ENCODE assay signal across 14 mouse cellular contexts in genomic region chr4:133495711-133496110, GRCm38 (mm10). TPM values are rescaled to one million over a fixed set of nuclear protein-coding genes. Genes with fewer than 3 reads are reported as not detected.
A peak's percentile ranks its signal among the peaks of the same experiment; 100 is the strongest.
DNase-seq lines count a peak whose midpoint lies in the region; ATAC-seq and TF ChIP-seq lines count a peak whose summit lies in the region.
"Had no signal": no experiment of that assay in that cellular context is flagged by ENCODE, and none has a peak within 500 bp of the region (broad histone marks: within the 10 kb centered on the region; RNA-seq: fewer than 3 reads in every experiment).

No protein-coding gene starts in this region.

- H3K9me3 ChIP-seq in hindbrain, postnatal 0 days (ENCODE audit: low read length): no peaks in the 10 kb centered on the region
- no peaks in the 10 kb centered on the region for H3K9me3 ChIP-seq in hindbrain, embryonic 16.5 days (ENCODE audit: control insufficient read depth, low read length)
- no peaks in the 10 kb centered on the region for H3K9me3 ChIP-seq in stomach, postnatal 0 days (ENCODE audit: control insufficient read depth, low read length)
- H3K9me3 ChIP-seq: forebrain, embryonic 12.5 days had no signal

- no peak overlapping the region for H3K27ac ChIP-seq in hindbrain, postnatal 0 days
- no peak overlapping the region for H3K27ac ChIP-seq in hindbrain, embryonic 16.5 days (ENCODE audit: low read depth, low read length)
- no peak overlapping the region for H3K27ac ChIP-seq in stomach, postnatal 0 days (replicated peaks)
- no peak overlapping the region for H3K27ac ChIP-seq in thymus, adult 2 months (ENCODE audit: control insufficient read depth, insufficient read depth, low read length)
- H3K27ac ChIP-seq: forebrain, embryonic 12.5 days had no signal

- H3K27me3 ChIP-seq in hindbrain, postnatal 0 days (ENCODE audit: insufficient read depth, low read length): peaks cover 19% of the 10 kb centered on the region; the same call in 1 of the 2 replicates
- peaks cover 39% of the 10 kb centered on the region for H3K27me3 ChIP-seq in hindbrain, embryonic 16.5 days (replicated peaks; ENCODE audit: control insufficient read depth, insufficient read depth, low read length)
- peaks cover 8% of the 10 kb centered on the region for H3K27me3 ChIP-seq in stomach, postnatal 0 days (ENCODE audit: control insufficient read depth, insufficient read depth, low read length)
- peaks cover 21% of the 10 kb centered on the region for H3K27me3 ChIP-seq in thymus, adult 2 months (ENCODE audit: control insufficient read depth, insufficient read depth, low read length)

- no peak for ATAC-seq in hindbrain, postnatal 0 days
- ATAC-seq in hindbrain, embryonic 16.5 days: no peak
- no peak for ATAC-seq in stomach, postnatal 0 days (ENCODE audit: low FRiP score, low TSS enrichment)
- ATAC-seq: Patski had no signal

- DNase-seq in adrenal gland, adult (ENCODE audit: inconsistent age in 2 of 2, low spot score in 1 of 2): peak; percentile 40 to 59
- no peak for DNase-seq in adrenal gland, adult 8-10 months
- peak; percentile 51 for DNase-seq in hindbrain, postnatal 0 days (ENCODE audit: low spot score)
- DNase-seq in right cerebral cortex, postnatal 4 days: peak; percentile 44
- DNase-seq in right cerebral cortex, adult 2 months (ENCODE audit: low spot score in 2 of 2): no peak
- no peak for DNase-seq in stomach, postnatal 0 days (ENCODE audit: low spot score)
- DNase-seq in thymus, adult 2 months: no peak

- peak; percentile 43 for TF ChIP-seq CTCF in hindbrain, postnatal 0 days (IDR thresholded peaks at IDR 0.05; ENCODE audit: low read depth)
- TF ChIP-seq CTCF in stomach, postnatal 0 days (IDR thresholded peaks at IDR 0.05; ENCODE audit: low read depth): peak; percentile 28
- no peak for TF ChIP-seq CTCF in thymus, adult 2 months (IDR thresholded peaks at IDR 0.05; ENCODE audit: borderline replicate concordance, control insufficient read depth, extremely low read depth, insufficient read depth, low read length, poor library complexity)

- H3K36me3 ChIP-seq in hindbrain, postnatal 0 days (ENCODE audit: insufficient read depth, low read length): no peaks in the 10 kb centered on the region
- H3K36me3 ChIP-seq in hindbrain, embryonic 16.5 days (ENCODE audit: control insufficient read depth, insufficient read depth, low read length): peaks cover 2% of the 10 kb centered on the region; the same call in 1 of the 2 replicates
- no peaks in the 10 kb centered on the region for H3K36me3 ChIP-seq in stomach, postnatal 0 days (ENCODE audit: control insufficient read depth, insufficient read depth, low read length)
- no peaks in the 10 kb centered on the region for H3K36me3 ChIP-seq in thymus, adult 2 months (ENCODE audit: control insufficient read depth, insufficient read depth, low read length)
- H3K36me3 ChIP-seq: forebrain, embryonic 12.5 days had no signal

- 20% methylated on average over 7 of the region's 7 CpGs for WGBS in hindbrain, postnatal 0 days
- WGBS in hindbrain, embryonic 16.5 days: 29% methylated on average over 7 of the region's 7 CpGs
- WGBS in stomach, postnatal 0 days: 29% methylated on average over 7 of the region's 7 CpGs
- 47% methylated on average over 7 of the region's 7 CpGs for WGBS in thymus, adult 2 months

- no peak for TF ChIP-seq POLR2A in thymus, adult 2 months (IDR thresholded peaks at IDR 0.05; ENCODE audit: control insufficient read depth, extremely low read depth, insufficient read depth, low read length, poor library complexity)

- no peak overlapping the region for H3K4me3 ChIP-seq in hindbrain, postnatal 0 days (ENCODE audit: low read length)
- no peak overlapping the region for H3K4me3 ChIP-seq in hindbrain, embryonic 16.5 days (ENCODE audit: low read length)
- no peak overlapping the region for H3K4me3 ChIP-seq in stomach, postnatal 0 days (ENCODE audit: low read depth, low read length)
- H3K4me3 ChIP-seq in thymus, adult 2 months (ENCODE audit: control insufficient read depth, insufficient read depth, low read length): no peak overlapping the region
- H3K4me3 ChIP-seq: forebrain, embryonic 12.5 days had no signal

- no peaks in the 10 kb centered on the region for H3K4me1 ChIP-seq in hindbrain, postnatal 0 days (ENCODE audit: insufficient read depth, low read length)
- H3K4me1 ChIP-seq in hindbrain, embryonic 16.5 days (ENCODE audit: control insufficient read depth, insufficient read depth, low read depth, low read length): peaks cover 19% of the 10 kb centered on the region
- peaks cover 3% of the 10 kb centered on the region; the same call in 1 of the 2 replicates for H3K4me1 ChIP-seq in stomach, postnatal 0 days (replicated peaks; ENCODE audit: control insufficient read depth, insufficient read depth)
- peaks cover 22% of the 10 kb centered on the region for H3K4me1 ChIP-seq in thymus, adult 2 months (replicated peaks; ENCODE audit: control insufficient read depth, insufficient read depth, low read length)

- TF ChIP-seq EP300 in stomach, postnatal 0 days (optimal IDR thresholded peaks at IDR 0.05): no peak

- peak overlapping the region; percentile 89 for H3K4me2 ChIP-seq in hindbrain, postnatal 0 days (ENCODE audit: low read depth, low read length)
- H3K4me2 ChIP-seq in hindbrain, embryonic 16.5 days (ENCODE audit: low read length): no peak overlapping the region
- H3K4me2 ChIP-seq in stomach, postnatal 0 days (replicated peaks; ENCODE audit: low read depth): no peak overlapping the region
- H3K4me2 ChIP-seq: forebrain, embryonic 12.5 days had no signal

- no peak overlapping the region for H3K9ac ChIP-seq in hindbrain, postnatal 0 days (replicated peaks; ENCODE audit: low read length)
- no peak overlapping the region for H3K9ac ChIP-seq in hindbrain, embryonic 16.5 days (ENCODE audit: low read depth, low read length)
- no peak overlapping the region for H3K9ac ChIP-seq in stomach, postnatal 0 days (ENCODE audit: low read length)
- H3K9ac ChIP-seq: forebrain, embryonic 12.5 days had no signal

RNA-seq across cellular contexts. Expression of gene Trnp1, which starts 2.6 kb away (rescaled TPM):
- total RNA-seq in adrenal gland, adult 8-10 months (2022): 10 to 100 TPM in 1 of 4 experiments, 1 to 10 TPM in 3; 3.1 to 10.6 (median 6.3) TPM
- 48.1 and 54.5 TPM in 2 replicates for total RNA-seq in hindbrain, postnatal 0 days (2014; rRNA removed)
- 20.9 and 22.0 TPM in 2 replicates for polyA plus RNA-seq in hindbrain, postnatal 0 days (2015; fragmentation: Nextera tagmentation; extraction: Ambion mirVana)
- polyA plus RNA-seq in hindbrain, embryonic 16.5 days (2015; fragmentation: Nextera tagmentation; extraction: Ambion mirVana): 5.8 and 12.1 TPM in 2 replicates
- polyA plus RNA-seq in stomach, postnatal 0 days (2015; fragmentation: Nextera tagmentation; extraction: Ambion mirVana): 4.0 and 4.4 TPM in 2 replicates
- 0.75 and 1.5 TPM in 2 replicates for polyA plus RNA-seq in thymus, adult 2 months (2012; rRNA removed)
- total RNA-seq: common myeloid progenitor, adult 5-6 weeks had no signal

RNA-seq across cellular contexts. Expression of gene Tent5b, which starts 15.8 kb away (rescaled TPM):
- total RNA-seq in adrenal gland, adult 8-10 months (2022): 10 to 100 TPM in 2 of 4 experiments, 1 to 10 TPM in 2; 1.1 to 14.5 (median 6.0) TPM
- total RNA-seq in hindbrain, postnatal 0 days (2014; rRNA removed): 1.3 and 3.6 TPM in 2 replicates
- polyA plus RNA-seq in hindbrain, postnatal 0 days (2015; fragmentation: Nextera tagmentation; extraction: Ambion mirVana): 0.49 and 0.55 TPM in 2 replicates
- 0.32 and 0.36 TPM in 2 replicates for polyA plus RNA-seq in hindbrain, embryonic 16.5 days (2015; fragmentation: Nextera tagmentation; extraction: Ambion mirVana)
- 34.0 and 35.3 TPM in 2 replicates for polyA plus RNA-seq in stomach, postnatal 0 days (2015; fragmentation: Nextera tagmentation; extraction: Ambion mirVana)
- 0.40 and 0.86 TPM in 2 replicates for polyA plus RNA-seq in thymus, adult 2 months (2012; rRNA removed)
- total RNA-seq: common myeloid progenitor, adult 5-6 weeks; left cerebral cortex, postnatal 10 days had no signal

RNA-seq across cellular contexts. Expression of gene Kdf1, which starts 23.1 kb away (rescaled TPM):
- 1 to 10 TPM in 3 of 4 experiments, under 1 TPM in 1; 0.90 to 5.9 (median 3.1) TPM for total RNA-seq in adrenal gland, adult 8-10 months (2022)
- total RNA-seq in hindbrain, postnatal 0 days (2014; rRNA removed): 0.11 and 0.26 TPM in 2 replicates
- polyA plus RNA-seq in hindbrain, postnatal 0 days (2015; fragmentation: Nextera tagmentation; extraction: Ambion mirVana): 0.53 and 0.60 TPM in 2 replicates
- polyA plus RNA-seq in hindbrain, embryonic 16.5 days (2015; fragmentation: Nextera tagmentation; extraction: Ambion mirVana): 0.39 and 0.50 TPM in 2 replicates
- 29.2 and 34.2 TPM in 2 replicates for polyA plus RNA-seq in stomach, postnatal 0 days (2015; fragmentation: Nextera tagmentation; extraction: Ambion mirVana)
- 6.9 and 7.7 TPM in 2 replicates for polyA plus RNA-seq in thymus, adult 2 months (2012; rRNA removed)
- total RNA-seq: common myeloid progenitor, adult 5-6 weeks had no signal

RNA-seq across cellular contexts. Expression of gene Nudc, which starts 50.1 kb away (rescaled TPM):
- total RNA-seq in adrenal gland, adult 8-10 months (2022): 100 to 1,000 TPM; 135 to 175 (median 167) TPM
- total RNA-seq in hindbrain, postnatal 0 days (2014; rRNA removed): 54.1 and 70.4 TPM in 2 replicates
- polyA plus RNA-seq in hindbrain, postnatal 0 days (2015; fragmentation: Nextera tagmentation; extraction: Ambion mirVana): 265 and 272 TPM in 2 replicates
- polyA plus RNA-seq in hindbrain, embryonic 16.5 days (2015; fragmentation: Nextera tagmentation; extraction: Ambion mirVana): 246 and 265 TPM in 2 replicates
- polyA plus RNA-seq in stomach, postnatal 0 days (2015; fragmentation: Nextera tagmentation; extraction: Ambion mirVana): 122 and 125 TPM in 2 replicates
- polyA plus RNA-seq in thymus, adult 2 months (2012; rRNA removed): 51.9 and 61.3 TPM in 2 replicates

RNA-seq across cellular contexts. Expression of gene Nr0b2, which starts 57.5 kb away (rescaled TPM):
- 10 to 100 TPM; 39.6 to 62.0 (median 48.8) TPM for total RNA-seq in adrenal gland, adult 8-10 months (2022)
- 0.47 TPM in 1 of 2 replicates, not detected in the other for total RNA-seq in hindbrain, postnatal 0 days (2014; rRNA removed)
- polyA plus RNA-seq in hindbrain, postnatal 0 days (2015; fragmentation: Nextera tagmentation; extraction: Ambion mirVana): 0.21 and 0.26 TPM in 2 replicates
- 0.36 TPM in 1 of 2 replicates, not detected in the other for polyA plus RNA-seq in hindbrain, embryonic 16.5 days (2015; fragmentation: Nextera tagmentation; extraction: Ambion mirVana)
- 4.7 and 5.2 TPM in 2 replicates for polyA plus RNA-seq in stomach, postnatal 0 days (2015; fragmentation: Nextera tagmentation; extraction: Ambion mirVana)
- 2.4 TPM in 1 of 2 replicates, not detected in the other for polyA plus RNA-seq in thymus, adult 2 months (2012; rRNA removed)
- total RNA-seq: common myeloid progenitor, adult 5-6 weeks; left cerebral cortex, postnatal 10 days had no signal
- polyA plus RNA-seq: forebrain, embryonic 12.5 days; hindbrain, embryonic 11.5 days; neural tube, embryonic 11.5 days; Patski had no signal

Comparison
In these comparisons a context has a peak if more than half of its experiments do, and no peak if none do; other contexts are left out.
1. DNase-seq: peak in adrenal gland, adult (2 of 2), hindbrain, postnatal 0 days (single experiment) and right cerebral cortex, postnatal 4 days (single experiment); none in adrenal gland, adult 8-10 months (single experiment), right cerebral cortex, adult 2 months (0 of 2), stomach, postnatal 0 days (single experiment) and thymus, adult 2 months (single experiment).
2. RNA of gene Tent5b, which starts 15.8 kb away (polyA plus RNA-seq): 34.0 to 35.3 TPM in stomach, postnatal 0 days; 0.40 to 0.86 TPM in thymus, adult 2 months, 0.49 to 0.55 TPM in hindbrain, postnatal 0 days and 0.32 to 0.36 TPM in hindbrain, embryonic 16.5 days; every median in the first group is over 10 times any median in the second.